12 mouse cellular contexts compared by ENCODE assay signal in the genomic region with DNA sequence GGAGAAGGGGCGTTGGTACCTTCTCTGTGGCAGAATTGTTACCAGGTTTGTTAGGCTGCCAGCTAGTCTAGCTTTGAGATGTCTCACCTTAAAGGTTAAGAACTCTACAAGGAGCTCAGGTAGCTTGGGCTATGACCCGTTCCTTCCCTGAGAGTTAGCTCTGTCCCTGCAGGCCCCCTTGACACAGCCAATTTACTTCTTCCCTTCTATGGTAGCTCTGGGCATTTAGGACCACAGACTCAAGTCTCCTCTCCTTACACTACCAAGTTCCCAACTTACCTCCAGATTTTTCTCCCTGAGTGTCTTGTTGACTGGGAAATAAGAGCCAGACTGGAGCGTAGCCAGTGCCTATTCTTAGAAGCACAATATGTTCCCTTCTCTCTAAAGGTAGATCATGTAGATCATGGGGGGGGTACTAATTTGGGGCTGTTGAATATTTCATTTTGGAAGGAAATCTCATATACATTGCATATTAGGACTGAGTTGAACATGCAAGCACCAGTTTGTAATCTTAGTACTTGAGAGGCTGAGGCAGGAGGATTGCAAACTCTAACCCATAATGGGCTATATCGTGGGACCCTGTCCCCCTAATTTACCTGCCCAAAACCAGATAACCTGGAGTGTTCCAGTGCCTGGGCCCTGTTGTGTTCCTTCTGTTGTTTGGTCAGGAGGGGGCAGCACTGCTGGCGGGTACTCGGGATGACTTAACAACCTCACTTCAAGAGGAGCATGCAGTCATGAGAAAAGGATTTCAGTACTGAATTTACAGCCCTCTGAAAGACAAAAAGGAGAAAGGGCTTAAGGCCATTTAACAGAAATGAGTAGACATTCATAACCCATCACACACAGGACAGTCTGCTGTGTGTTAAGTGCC. TPM values are rescaled to one million over a fixed set of nuclear protein-coding genes. Genes with fewer than 3 reads are reported as not detected.
DNase-seq lines count a peak whose midpoint lies in the region; ATAC-seq and TF ChIP-seq lines count a peak whose summit lies in the region.
"Had no signal": no experiment of that assay in that cellular context is flagged by ENCODE, and none has a peak within 500 bp of the region (broad histone marks: within the 10 kb centered on the region; RNA-seq: fewer than 3 reads in every experiment).

No protein-coding gene starts in this region.

- peak; percentile 53 for DNase-seq in layer of hippocampus, adult 9-11 months
- DNase-seq in layer of hippocampus, adult 18-20 months (ENCODE audit: low spot score in 2 of 2) = no peak
- DNase-seq in NIH3T3 (ENCODE audit: low read depth) = peak; percentile 44
- peak; percentile 53 to 74 for DNase-seq in cerebellum, postnatal 25 days
- DNase-seq: gastrocnemius, postnatal 14 days had no signal

- no peak overlapping the region for H3K9ac ChIP-seq in hindbrain, embryonic 12.5 days
- no peak overlapping the region for H3K9ac ChIP-seq in hindbrain, embryonic 13.5 days
- H3K9ac ChIP-seq: hindbrain, embryonic 15.5 days; limb, embryonic 15.5 days; midbrain, embryonic 15.5 days had no signal

- H3K4me2 ChIP-seq in hindbrain, embryonic 12.5 days (replicated peaks) = no peak overlapping the region
- no peak overlapping the region for H3K4me2 ChIP-seq in hindbrain, embryonic 13.5 days
- H3K4me2 ChIP-seq: hindbrain, embryonic 15.5 days; limb, embryonic 15.5 days; midbrain, embryonic 15.5 days had no signal

- peaks cover 23% of the 10 kb centered on the region for H3K36me3 ChIP-seq in E14TG2a.4 (ENCODE audit: insufficient read depth, low read length)
- no peaks in the 10 kb centered on the region for H3K36me3 ChIP-seq in hindbrain, embryonic 12.5 days
- no peaks in the 10 kb centered on the region for H3K36me3 ChIP-seq in hindbrain, embryonic 13.5 days
- H3K36me3 ChIP-seq: hindbrain, embryonic 15.5 days; limb, embryonic 15.5 days; midbrain, embryonic 15.5 days had no signal

- H3K4me3 ChIP-seq in E14TG2a.4 (replicated peaks; ENCODE audit: low read length) = no peak overlapping the region
- no peak overlapping the region for H3K4me3 ChIP-seq in hindbrain, embryonic 12.5 days
- no peak overlapping the region for H3K4me3 ChIP-seq in hindbrain, embryonic 13.5 days
- H3K4me3 ChIP-seq: hindbrain, embryonic 15.5 days; limb, embryonic 15.5 days; midbrain, embryonic 15.5 days had no signal

- no peaks in the 10 kb centered on the region for H3K9me3 ChIP-seq in E14TG2a.4 (ENCODE audit: low read length)
- H3K9me3 ChIP-seq in hindbrain, embryonic 12.5 days (replicated peaks) = no peaks in the 10 kb centered on the region
- no peaks in the 10 kb centered on the region for H3K9me3 ChIP-seq in hindbrain, embryonic 13.5 days
- H3K9me3 ChIP-seq: hindbrain, embryonic 15.5 days; limb, embryonic 15.5 days; midbrain, embryonic 15.5 days had no signal

- peak; percentile 61 for TF ChIP-seq CTCF in E14TG2a.4 (conservative IDR thresholded peaks at IDR 0.05; ENCODE audit: low read length)

- no peak overlapping the region for H3K27ac ChIP-seq in hindbrain, embryonic 12.5 days
- no peak overlapping the region for H3K27ac ChIP-seq in hindbrain, embryonic 13.5 days
- H3K27ac ChIP-seq: hindbrain, embryonic 15.5 days; limb, embryonic 15.5 days; midbrain, embryonic 15.5 days had no signal

- 88% methylated on average over 6 of the region's 6 CpGs for WGBS in hindbrain, embryonic 12.5 days
- WGBS in hindbrain, embryonic 13.5 days = 87% methylated on average over 6 of the region's 6 CpGs

- no peak for ATAC-seq in hindbrain, embryonic 12.5 days (ENCODE audit: low FRiP score)
- ATAC-seq in hindbrain, embryonic 13.5 days (ENCODE audit: low FRiP score) = no peak
- ATAC-seq: midbrain, embryonic 15.5 days had no signal

- H3K27me3 ChIP-seq in E14TG2a.4 (ENCODE audit: insufficient read depth, low read length) = no peaks in the 10 kb centered on the region
- no peaks in the 10 kb centered on the region for H3K27me3 ChIP-seq in hindbrain, embryonic 12.5 days
- no peaks in the 10 kb centered on the region for H3K27me3 ChIP-seq in hindbrain, embryonic 13.5 days
- H3K27me3 ChIP-seq: hindbrain, embryonic 15.5 days; limb, embryonic 15.5 days; midbrain, embryonic 15.5 days; Patski had no signal

- H3K4me1 ChIP-seq in E14TG2a.4 (replicated peaks; ENCODE audit: low read depth, low read length) = peaks cover 25% of the 10 kb centered on the region
- H3K4me1 ChIP-seq in hindbrain, embryonic 12.5 days = no peaks in the 10 kb centered on the region
- H3K4me1 ChIP-seq in hindbrain, embryonic 13.5 days (replicated peaks) = no peaks in the 10 kb centered on the region
- H3K4me1 ChIP-seq: hindbrain, embryonic 15.5 days; limb, embryonic 15.5 days; midbrain, embryonic 15.5 days had no signal

RNA-seq across cellular contexts. Expression of gene Cds1, which starts 46.6 kb away (rescaled TPM):
- total RNA-seq in layer of hippocampus, adult 18-20 months (2021) = 10 to 100 TPM; 66.9 to 72.1 TPM
- polyA plus RNA-seq in hindbrain, embryonic 12.5 days (2016; fragmentation: Nextera tagmentation; extraction: Ambion mirVana) = 3.2 and 3.5 TPM in 2 replicates
- 3.6 and 4.0 TPM in 2 replicates for polyA plus RNA-seq in hindbrain, embryonic 13.5 days (2015; fragmentation: Nextera tagmentation; extraction: Ambion mirVana)

Comparison
In these comparisons a context has a peak if more than half of its experiments do, and no peak if none do; other contexts are left out.
1. DNase-seq: peak in layer of hippocampus, adult 9-11 months (single experiment), NIH3T3 (single experiment) and cerebellum, postnatal 25 days (2 of 2); none in layer of hippocampus, adult 18-20 months (0 of 2).